Mouse (Mus musculus) ES-Bruce4 (cell line): Measurements from ENCODE around the gene 1700010B08Rik. TPM values are rescaled to one million over a fixed set of nuclear protein-coding genes. Genes with fewer than 3 reads are reported as not detected.

Experiments used
- H3K27ac ChIP-seq: 2 replicates; pipeline ENCODE4 v1.5.1; 2012; ENCODE audit warnings: low read length, inconsistent platforms; ENCODE audit not compliant: insufficient read depth
- H3K27me3 ChIP-seq: 2 replicates; pipeline ENCODE4 v1.6.1; 2012; ENCODE audit warnings: mild to moderate bottlenecking, low read length, inconsistent platforms; ENCODE audit not compliant: control insufficient read depth, poor library complexity, insufficient read depth, severe bottlenecking
- H3K36me3 ChIP-seq: 2 replicates; pipeline ENCODE4 v1.6.1; 2012; ENCODE audit warnings: inconsistent platforms, mild to moderate bottlenecking, low read length, moderate library complexity; ENCODE audit not compliant: control insufficient read depth, poor library complexity, insufficient read depth, severe bottlenecking
- H3K4me1 ChIP-seq: one replicate; pipeline ENCODE4 v1.8.1; 2011; ENCODE audit warnings: low read length; ENCODE audit not compliant: control insufficient read depth, insufficient read depth
- H3K4me3 ChIP-seq: 2 replicates; pipeline ENCODE4 v1.5.1; 2011; ENCODE audit warnings: low read depth, mild to moderate bottlenecking, low read length
- H3K9ac ChIP-seq: 2 replicates; pipeline ENCODE4 v1.6.1; 2012; ENCODE audit warnings: low read depth, mild to moderate bottlenecking, inconsistent platforms; ENCODE audit not compliant: poor library complexity, severe bottlenecking
- H3K9me3 ChIP-seq: replicated peaks from 2 replicates; pipeline ENCODE4 v1.6.1; 2012; ENCODE audit warnings: mild to moderate bottlenecking, low read length, inconsistent platforms; ENCODE audit not compliant: control insufficient read depth, poor library complexity, insufficient read depth, severe bottlenecking
- CTCF ChIP-seq: IDR thresholded peaks from one replicate; pipeline ENCODE4 v1.8.1; 2011; ENCODE audit warnings: low read depth, low read length
- EP300 ChIP-seq: IDR thresholded peaks from 2 replicates; pipeline ENCODE4 v1.6.1; 2011; ENCODE audit warnings: low read depth, low read length; ENCODE audit not compliant: insufficient read depth
- POLR2A ChIP-seq: IDR thresholded peaks from one replicate; pipeline ENCODE4 v1.8.1; 2011; ENCODE audit warnings: low read length; ENCODE audit not compliant: insufficient read depth
- polyA plus RNA-seq: library from polyadenylated mRNA; stranded (reverse); fragments of >200 nt; gene quantifications from 2 replicates; pipeline ENCODE4 v1.2.4, GENCODE M21; 2011; ENCODE audit warnings: low read depth; ENCODE audit not compliant: missing spikeins, insufficient read depth, insufficient read length

Gene 1700010B08Rik
- polyA plus RNA-seq, 1 experiment: not detected

GRCm38 (mm10) chr2:173712656-173713055 is 6.6 kb upstream of the 1700010B08Rik start:
- Histone ChIP-seq H3K9ac (no peak overlapping the region), H3K27ac (no peak overlapping the region), H3K27me3 (no peaks in the 10 kb centered on the region), H3K4me1 (no peaks in the 10 kb centered on the region), H3K9me3 (no peaks in the 10 kb centered on the region), H3K4me3 (no peak overlapping the region), H3K36me3 (no peaks in the 10 kb centered on the region)
- TF ChIP-seq EP300 (no peak), CTCF (no peak), POLR2A (no peak)

GRCm38 (mm10) chr2:173713241-173713640 is 6.0 kb upstream of the 1700010B08Rik start:
- no peaks in the 10 kb centered on the region for H3K36me3 ChIP-seq
- TF ChIP-seq CTCF: no peak
- TF ChIP-seq EP300: no peak
- no peak for TF ChIP-seq POLR2A
- H3K4me1 ChIP-seq: no peaks in the 10 kb centered on the region
- H3K4me3 ChIP-seq: no peak overlapping the region
- H3K9ac ChIP-seq: no peak overlapping the region
- H3K27me3 ChIP-seq: no peaks in the 10 kb centered on the region
- no peak overlapping the region for H3K27ac ChIP-seq
- no peaks in the 10 kb centered on the region for H3K9me3 ChIP-seq

- no peak overlapping the region for H3K4me3 ChIP-seq
Observed at GRCm38 (mm10) chr2:173714620-173715218, 4.5 kb upstream of the 1700010B08Rik start.

GRCm38 (mm10) chr2:173716966-173717365 is 2.2 kb upstream of the 1700010B08Rik start:
- no peaks in the 10 kb centered on the region for H3K9me3 ChIP-seq
- H3K27me3 ChIP-seq: no peaks in the 10 kb centered on the region
- no peak overlapping the region for H3K4me3 ChIP-seq
- no peak overlapping the region for H3K9ac ChIP-seq
- TF ChIP-seq CTCF: no peak
- TF ChIP-seq EP300: no peak
- no peak for TF ChIP-seq POLR2A
- H3K27ac ChIP-seq: no peak overlapping the region
- no peaks in the 10 kb centered on the region for H3K36me3 ChIP-seq
- H3K4me1 ChIP-seq: no peaks in the 10 kb centered on the region

More at GRCm38 (mm10) chr2:173714620-173715218, 4.5 kb upstream of the 1700010B08Rik start:
- no peak overlapping the region for H3K9ac ChIP-seq
- TF ChIP-seq CTCF: no peak
- TF ChIP-seq POLR2A: no peak
- no peak for TF ChIP-seq EP300
- H3K9me3 ChIP-seq: no peaks in the 10 kb centered on the region
- no peaks in the 10 kb centered on the region for H3K4me1 ChIP-seq
- no peaks in the 10 kb centered on the region for H3K27me3 ChIP-seq
- H3K27ac ChIP-seq: no peak overlapping the region
- no peaks in the 10 kb centered on the region for H3K36me3 ChIP-seq

- TF ChIP-seq CTCF (no peak), EP300 (no peak), POLR2A (no peak)
- Histone ChIP-seq H3K27me3 (no peaks in the 10 kb centered on the region), H3K9me3 (no peaks in the 10 kb centered on the region), H3K4me3 (no peak overlapping the region), H3K27ac (no peak overlapping the region), H3K36me3 (no peaks in the 10 kb centered on the region), H3K4me1 (no peaks in the 10 kb centered on the region), H3K9ac (no peak overlapping the region)
Observed at GRCm38 (mm10) chr2:173722251-173722857, 3.1 kb downstream of the 1700010B08Rik start.

GRCm38 (mm10) chr2:173724382-173724781 is 5.2 kb downstream of the 1700010B08Rik start:
- H3K27ac ChIP-seq: no peak overlapping the region
- no peak overlapping the region for H3K4me3 ChIP-seq
- H3K36me3 ChIP-seq: no peaks in the 10 kb centered on the region
- H3K4me1 ChIP-seq: no peaks in the 10 kb centered on the region
- no peaks in the 10 kb centered on the region for H3K27me3 ChIP-seq
- TF ChIP-seq POLR2A (no peak), EP300 (no peak), CTCF (no peak)
- H3K9me3 ChIP-seq: no peaks in the 10 kb centered on the region
- no peak overlapping the region for H3K9ac ChIP-seq
